Mouse (Mus musculus): ENCODE measurements at regions not wholly inside any gene's neighbourhood (a gene's known extent, or its start where the extent isn't known, plus 50 kb on each side); places are given as distances from the start of the nearest gene placed in this dataset.

DNA sequence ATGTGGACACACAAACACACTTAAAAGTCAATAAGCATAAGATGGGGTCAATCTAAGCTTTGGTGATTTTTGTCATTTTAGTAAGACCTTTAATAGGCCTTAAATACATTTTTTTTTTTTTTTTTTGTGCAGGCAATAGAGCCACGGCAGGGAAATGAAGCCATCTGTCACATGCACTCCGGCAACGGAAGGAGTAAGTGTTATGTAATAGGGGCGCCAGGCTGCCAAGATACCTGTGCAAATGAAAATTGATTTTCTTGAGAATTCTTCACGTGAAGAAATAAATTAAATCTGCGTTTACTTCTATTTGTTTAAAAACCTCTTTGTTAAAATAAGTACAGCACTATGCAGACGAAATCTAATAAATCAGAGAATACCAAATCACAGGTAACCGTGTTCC is 54.6 kb upstream of the Card11 start:
- intact Hi-C loops (cut with DNase I; ENCODE audit: low total_unique reads), result no loop called here

DNA sequence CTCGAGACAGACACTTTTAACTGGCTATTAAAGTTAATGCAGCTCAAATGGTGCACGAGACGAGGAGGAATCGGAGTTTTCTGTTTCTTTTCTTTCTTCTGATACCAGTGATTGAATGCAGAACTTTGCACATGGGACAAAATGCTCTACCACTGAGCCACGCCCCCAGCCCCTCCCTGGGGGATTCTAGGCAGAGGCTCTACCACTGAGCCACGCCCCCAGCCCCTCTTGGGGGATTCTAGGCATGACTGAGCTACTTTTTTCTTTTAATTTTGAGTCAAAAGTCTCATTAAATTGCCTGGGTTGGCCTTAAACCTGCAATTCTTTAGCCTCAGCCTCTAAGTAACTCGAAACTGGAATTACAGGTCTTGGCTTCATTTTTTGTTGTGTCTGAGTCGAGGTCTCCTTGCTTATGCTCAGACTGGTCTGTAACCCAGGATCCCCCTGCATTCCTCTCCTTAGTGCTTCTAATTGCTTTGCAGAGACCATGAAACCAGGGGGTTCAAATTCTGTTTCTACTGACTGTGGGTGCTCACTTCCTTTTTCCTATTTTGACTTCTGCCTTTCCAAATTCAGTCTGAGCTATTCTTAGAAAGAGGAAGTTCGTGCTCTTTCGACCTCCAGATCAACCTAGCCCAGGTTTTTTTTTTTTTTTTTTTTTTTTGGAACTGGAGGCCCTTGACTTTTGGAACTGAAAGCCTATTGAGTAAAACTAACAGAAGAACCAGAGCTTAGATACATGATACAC is 55.4 kb upstream of the Card11 start:
- DNase-seq, result no peak
- intact Hi-C loops (cut with DNase I; ENCODE audit: low total_unique reads), result no loop called here

More for the DNA sequence above, 54.6 kb upstream of the Card11 start:
- no peak for DNase-seq

DNA sequence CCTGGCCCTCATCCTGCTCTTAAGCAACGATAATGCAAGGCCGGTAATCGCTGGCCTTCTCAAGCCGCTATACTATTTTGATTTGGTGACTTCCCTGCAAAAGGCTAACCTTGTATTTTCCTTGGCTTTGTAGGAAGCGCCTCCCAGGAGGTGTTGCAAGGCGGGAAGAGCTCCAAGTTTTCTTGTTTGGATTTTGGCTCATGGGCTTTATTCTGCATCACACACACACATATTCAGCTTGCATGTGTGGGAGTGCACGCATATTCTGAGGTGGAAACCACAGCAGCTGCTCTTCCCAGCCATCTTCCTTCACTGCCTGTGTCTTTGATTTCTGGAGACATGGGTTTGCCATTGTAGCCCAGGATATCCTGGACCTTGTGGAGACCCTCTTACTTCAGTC is 57.8 kb upstream of the Card11 start:
- intact Hi-C loops (cut with DNase I; ENCODE audit: low total_unique reads), result no loop called here

DNA sequence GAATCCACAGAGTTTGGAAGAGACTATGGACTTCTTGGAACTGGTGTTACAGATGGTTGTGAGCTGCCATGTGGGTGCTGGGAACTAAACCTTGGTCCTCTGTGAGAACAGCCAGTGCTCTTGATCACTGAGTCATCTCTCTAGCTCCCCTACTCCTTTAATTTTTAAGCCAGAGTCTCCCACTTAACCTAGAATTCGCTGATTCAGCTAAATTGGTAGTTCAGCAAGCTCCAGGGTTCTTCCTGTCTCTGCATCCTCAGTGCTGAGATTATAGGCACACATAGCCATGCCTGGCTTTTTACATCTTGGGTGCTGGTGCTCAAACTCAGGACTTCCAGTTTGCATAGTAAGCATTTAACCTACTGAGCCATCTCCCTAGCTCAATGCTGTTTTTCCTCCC is 58.5 kb upstream of the Card11 start:
- intact Hi-C loops (cut with DNase I; ENCODE audit: low total_unique reads), result no loop called here
- DNase-seq, result no peak

More for the DNA sequence above, 57.8 kb upstream of the Card11 start:
- no peak for DNase-seq

DNA sequence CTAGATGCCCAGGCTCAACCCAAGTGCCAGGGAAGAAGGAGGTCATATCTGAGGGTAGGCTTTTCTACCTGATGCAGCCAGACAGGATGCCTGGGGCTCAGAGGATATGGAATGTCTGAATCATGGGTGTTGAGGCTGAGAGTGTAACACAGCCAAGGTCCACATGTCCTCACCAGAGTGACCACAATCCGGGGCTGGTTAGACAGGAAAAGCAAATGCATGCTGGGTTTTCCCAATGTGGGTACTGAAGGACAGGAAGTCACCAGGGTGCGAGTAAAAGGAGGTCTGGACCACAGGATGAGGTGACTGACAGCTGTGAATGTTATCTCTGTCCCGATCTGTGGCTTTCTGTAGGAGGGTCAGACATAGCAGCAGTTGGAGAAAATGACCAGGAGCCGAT is 61.8 kb upstream of the Card11 start:
- intact Hi-C loops (cut with DNase I; ENCODE audit: low total_unique reads), result no loop called here
- no peak for DNase-seq

DNA sequence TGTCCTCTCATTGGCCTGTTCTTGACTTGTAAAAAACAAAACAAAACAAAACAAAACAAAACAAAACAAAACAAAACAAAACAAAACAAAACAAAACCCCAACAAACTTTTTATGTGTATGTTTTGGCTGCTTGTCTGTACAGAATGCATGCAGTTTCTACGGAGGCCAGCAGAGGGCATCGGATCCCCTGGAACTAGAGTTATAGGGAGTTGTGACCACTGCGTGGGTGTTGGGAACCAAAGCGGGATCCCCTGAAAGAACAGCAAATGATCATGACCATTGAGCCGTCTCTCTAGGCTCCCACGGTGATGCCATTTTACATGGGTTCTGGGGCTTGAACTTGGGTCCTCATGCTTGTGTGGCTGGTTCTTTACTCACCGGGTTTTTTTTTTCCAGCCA is 67.2 kb upstream of the Card11 start:
- no peak for DNase-seq
- intact Hi-C loops (cut with DNase I; ENCODE audit: low total_unique reads), result no loop called here

DNA sequence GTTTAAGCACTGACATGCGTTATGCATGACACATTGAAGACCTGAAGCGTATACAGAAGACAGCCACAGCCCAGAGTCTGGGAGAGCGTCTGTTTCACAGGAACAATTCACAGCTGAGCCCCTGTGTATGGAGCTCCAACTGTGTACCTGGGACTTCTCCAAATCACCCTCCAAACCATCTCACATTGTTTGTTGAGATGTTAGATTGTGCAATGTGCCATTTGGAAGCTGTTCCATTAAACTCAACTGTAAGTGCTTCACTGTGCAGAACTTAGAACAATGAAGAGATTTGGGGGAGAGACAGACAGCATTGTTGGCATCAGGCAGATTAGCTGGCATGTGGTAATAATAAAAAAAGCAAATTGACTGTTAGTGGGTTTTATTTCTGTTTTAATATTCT is 74.1 kb upstream of the Card11 start:
- intact Hi-C loops (cut with DNase I; ENCODE audit: low total_unique reads), result loop anchor here (10.0 kb wide), 1 partner anchor 210 kb away; no protein-coding TSS in a partner anchor

DNA sequence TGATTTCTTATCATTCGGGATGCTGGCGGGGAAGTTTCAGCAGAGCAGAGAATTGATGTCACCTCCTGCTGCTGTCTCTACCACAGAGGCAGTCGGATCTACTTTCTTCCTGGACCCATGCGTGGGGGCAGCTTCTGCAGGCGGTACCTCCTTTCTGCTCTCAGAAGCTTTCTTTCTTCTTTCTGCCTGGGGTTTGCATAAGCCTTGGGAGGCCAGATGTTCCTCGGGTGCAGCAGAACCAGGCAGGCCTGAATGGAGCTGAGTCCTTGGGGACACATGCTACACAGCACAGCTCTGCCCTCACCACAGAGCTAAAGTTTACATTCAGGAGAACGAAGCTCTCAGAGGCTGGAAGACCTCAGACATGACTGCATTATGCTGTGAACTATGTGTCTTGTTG is 75.8 kb upstream of the Card11 start:
- DNase-seq, result no peak
- intact Hi-C loops (cut with DNase I; ENCODE audit: low total_unique reads), result loop anchor here (10.0 kb wide), 1 partner anchor 211 kb away; no protein-coding TSS in a partner anchor

More for the DNA sequence above, 74.1 kb upstream of the Card11 start:
- DNase-seq, result no peak

DNA sequence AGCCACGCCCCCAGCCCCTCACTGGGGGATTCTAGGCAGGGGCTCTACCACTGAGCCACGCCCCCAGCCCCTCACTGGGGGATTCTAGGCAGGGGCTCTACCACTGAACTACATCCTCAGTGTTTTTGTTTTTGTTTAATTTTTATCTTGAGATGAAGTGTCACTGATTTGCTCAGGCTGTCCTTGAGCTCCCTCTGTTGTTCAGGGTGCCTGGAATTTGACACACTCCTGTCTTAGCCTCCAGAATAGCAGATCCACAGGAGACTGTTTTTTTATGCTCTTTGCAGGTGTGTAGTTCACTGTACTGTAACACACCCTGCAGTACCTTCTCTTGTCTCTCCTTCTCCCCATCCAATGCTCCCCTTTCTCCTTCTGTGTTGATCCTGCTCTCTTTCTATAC is 76.6 kb upstream of the Card11 start:
- no peak for DNase-seq
- intact Hi-C loops (cut with DNase I; ENCODE audit: low total_unique reads), result loop anchor here (10.0 kb wide), 1 partner anchor 212 kb away; no protein-coding TSS in a partner anchor

DNA sequence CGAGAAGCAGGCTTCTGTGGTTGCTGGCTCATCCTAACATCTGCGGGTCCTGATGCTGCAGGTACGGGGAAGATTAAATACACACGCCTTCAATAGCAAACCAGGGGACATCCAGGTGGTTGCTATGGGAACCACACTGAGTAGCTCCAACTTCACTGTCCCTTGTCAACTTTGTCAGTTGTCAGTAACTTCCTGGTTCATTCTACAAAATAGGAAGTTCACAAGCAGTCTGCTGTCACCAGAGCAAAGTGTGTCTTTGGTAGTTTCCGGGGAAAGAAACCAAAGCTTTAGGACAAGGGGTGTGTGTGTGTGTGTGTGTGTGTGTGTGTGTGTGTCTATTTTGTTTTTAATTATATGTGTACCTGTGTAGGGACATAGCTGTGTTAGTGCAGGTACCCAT is 80.5 kb upstream of the Card11 start:
- intact Hi-C loops (cut with DNase I; ENCODE audit: low total_unique reads), result no loop called here
- DNase-seq, result no peak

DNA sequence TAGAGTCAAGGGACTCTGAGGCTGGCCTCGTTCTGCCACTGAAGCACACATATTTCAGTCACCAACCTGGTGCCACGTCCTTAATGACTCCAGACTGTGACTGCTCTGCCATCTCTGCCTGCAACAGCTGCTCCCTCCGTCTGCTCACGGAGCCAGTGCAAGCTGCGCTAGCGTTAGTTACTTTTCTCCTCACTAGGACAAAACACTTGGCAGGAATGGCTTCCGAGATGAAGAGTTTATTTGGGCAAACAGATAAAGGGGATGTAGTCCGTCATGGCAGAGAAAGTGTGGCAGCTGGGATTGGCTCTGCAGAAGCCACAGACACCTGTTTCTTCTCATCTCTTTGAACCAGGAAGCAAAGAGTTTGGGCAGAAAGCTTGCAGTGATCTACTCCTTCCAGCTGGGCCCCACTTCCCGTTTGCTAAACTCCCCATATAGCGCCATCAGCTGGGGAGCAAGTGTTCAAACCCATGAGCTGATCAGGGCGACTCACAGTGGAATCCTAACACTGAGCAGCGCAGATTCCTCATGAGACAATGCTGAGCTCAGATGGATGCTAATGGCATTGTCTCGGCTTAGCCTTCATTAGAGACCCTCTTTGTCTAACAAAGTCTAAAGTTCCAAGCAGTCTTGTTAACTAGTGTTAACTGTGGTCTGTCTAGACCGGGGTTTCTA is 83.8 kb upstream of the Card11 start:
- intact Hi-C loops (cut with DNase I; ENCODE audit: low total_unique reads), result no loop called here
- no peak for DNase-seq

DNA sequence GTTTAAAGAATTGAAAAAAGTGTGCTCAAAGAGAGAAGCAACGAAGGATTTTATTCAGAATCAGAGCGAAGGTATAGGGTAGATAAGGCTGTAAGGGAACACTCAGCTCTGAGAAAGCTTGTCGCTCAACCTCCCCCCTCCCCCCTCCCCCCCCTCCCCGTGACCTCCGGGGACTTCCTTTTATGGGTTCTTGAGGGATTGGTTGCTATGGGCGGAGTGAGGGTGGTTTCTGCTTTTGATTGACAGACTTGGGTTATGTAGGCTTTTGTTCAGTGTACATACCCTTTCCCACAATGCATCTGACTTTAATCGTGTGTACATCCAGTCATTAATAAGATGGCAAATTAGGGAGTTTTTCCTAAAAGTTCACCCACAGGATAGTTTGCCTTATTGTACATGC is 84.4 kb upstream of the Card11 start:
- DNase-seq, result no peak
- intact Hi-C loops (cut with DNase I; ENCODE audit: low total_unique reads), result no loop called here

DNA sequence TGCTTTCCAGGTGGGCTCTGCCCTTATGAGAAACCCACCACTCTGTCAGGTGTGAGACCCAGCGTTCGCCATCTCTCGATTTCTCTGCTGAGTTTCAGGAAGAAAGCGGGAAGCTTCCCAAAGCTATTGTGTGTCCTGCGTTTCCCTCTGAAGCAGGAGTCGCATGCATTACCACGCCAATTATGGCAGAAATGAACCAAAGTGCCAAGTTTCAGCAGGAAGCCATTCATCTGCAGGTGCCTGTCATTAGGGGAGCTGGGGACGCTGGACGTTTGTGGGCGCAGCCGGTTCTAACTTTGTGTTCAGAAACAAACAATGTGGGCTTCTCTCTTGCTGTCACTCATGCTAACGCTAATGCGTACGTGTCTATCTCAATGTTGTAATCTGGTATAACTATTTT is 91.3 kb upstream of the Card11 start:
- DNase-seq, result no peak
- intact Hi-C loops (cut with DNase I; ENCODE audit: low total_unique reads), result no loop called here

DNA sequence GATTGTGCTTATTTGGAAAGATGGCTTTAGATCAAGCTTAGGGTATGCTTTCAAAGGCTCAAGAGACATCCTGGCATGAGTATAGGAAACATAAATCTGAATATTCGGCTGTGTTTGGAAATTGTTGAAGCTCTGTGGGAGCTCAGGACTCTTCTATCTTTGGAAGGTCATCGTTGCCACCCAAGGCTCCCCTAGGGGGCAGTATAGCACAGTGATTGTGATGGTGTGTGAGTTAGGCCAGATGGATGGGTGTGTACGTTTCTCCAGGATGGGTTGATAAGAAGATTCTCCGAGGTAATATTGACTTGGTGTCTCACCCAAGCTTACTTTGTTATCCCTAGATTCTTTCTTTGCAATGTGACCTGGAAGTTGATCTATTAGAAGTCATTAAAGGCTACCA is 93.3 kb upstream of the Card11 start:
- DNase-seq, result peak; percentile 36
- intact Hi-C loops (cut with DNase I; ENCODE audit: low total_unique reads), result no loop called here

DNA sequence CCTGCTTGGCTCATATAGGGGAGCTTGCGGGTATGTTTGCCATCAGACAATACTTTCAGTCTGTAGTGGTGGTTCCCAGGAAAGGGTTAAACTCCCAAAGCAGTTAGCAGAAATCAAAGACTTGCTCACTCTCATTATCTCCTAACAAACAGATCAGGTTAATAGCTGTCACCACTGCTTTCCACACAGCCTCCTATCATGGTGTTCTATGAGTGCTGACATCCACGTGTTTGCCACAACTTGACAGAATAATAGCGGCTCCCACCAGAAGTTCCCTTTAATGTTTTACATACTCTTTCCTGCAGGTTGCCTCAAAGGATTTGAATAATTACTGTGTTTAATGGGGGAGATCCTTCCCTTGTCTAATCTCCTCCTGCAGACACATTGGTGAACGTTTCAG is 97.5 kb upstream of the Card11 start:
- no peak for DNase-seq
- intact Hi-C loops (cut with DNase I; ENCODE audit: low total_unique reads), result no loop called here

DNA sequence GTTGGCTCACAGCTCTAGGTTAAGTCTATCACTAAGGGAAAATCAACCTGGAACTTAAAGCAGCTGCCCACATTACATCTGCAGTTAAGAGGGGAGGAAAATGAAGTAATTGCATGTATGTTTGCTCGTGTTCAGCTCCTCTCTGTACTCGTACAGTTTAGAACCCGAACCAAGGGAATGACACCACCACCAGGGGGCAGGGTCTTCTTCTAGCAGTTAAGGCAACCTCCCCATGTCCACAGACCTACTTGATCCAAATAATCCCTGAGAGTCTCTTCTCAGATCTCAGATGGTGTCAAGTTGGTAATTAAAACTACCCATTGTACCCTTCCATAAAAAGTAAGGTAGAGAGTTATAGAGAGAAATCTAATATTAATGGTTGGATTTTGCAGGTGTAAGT is 111.3 kb upstream of the Card11 start:
- intact Hi-C loops (cut with DNase I; ENCODE audit: low total_unique reads), result no loop called here
- DNase-seq, result no peak

DNA sequence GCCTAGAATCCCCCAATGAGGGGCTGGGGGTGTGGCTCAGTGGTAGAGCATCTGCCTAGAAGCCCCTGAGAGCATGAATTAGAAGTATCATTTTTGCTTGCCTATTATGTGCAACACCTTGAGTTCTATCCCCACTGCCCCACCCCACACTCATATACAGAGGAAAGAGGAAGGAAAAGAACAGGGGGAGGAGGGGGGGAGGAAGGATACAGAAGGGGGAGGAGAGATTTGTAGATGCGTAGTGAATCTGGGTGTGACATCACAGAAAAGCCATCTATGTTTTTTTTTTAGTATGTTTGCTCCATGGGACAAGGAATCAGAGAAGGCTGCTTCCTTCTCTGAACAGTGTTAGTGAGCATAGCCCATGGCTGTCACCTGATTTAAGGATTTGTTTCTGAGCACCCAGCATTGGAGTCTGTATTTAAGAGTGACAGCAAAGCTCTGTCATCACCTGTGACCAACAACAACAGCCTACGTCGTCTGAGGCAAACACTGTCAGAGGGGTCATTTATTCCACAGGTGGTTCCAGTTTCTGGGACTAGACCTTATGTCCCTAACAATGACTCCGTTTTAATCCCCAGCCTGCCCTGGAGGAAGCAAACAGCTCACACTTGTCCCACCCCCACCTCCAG is 115.0 kb upstream of the Card11 start:
- no peak for DNase-seq
- intact Hi-C loops (cut with DNase I; ENCODE audit: low total_unique reads), result no loop called here

DNA sequence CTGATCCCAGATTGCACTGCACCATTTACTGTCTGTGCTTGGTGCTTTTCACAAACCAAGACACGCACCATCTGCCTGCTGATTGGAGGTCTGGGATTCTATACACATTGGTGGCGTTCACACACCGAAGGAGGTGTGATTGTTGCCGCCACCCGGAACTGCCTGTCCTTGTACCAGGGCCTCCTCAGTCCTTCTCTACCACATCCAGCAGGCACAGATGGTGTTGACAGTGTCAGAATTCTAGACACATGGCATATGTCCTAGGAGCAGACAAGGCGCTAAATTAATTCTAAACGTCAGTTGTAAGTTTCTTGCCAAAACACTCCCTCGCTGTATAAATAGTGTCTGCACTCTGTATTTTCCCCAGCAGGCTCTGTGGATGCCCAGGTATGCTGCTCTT is 115.6 kb upstream of the Card11 start:
- DNase-seq, result no peak
- intact Hi-C loops (cut with DNase I; ENCODE audit: low total_unique reads), result no loop called here

DNA sequence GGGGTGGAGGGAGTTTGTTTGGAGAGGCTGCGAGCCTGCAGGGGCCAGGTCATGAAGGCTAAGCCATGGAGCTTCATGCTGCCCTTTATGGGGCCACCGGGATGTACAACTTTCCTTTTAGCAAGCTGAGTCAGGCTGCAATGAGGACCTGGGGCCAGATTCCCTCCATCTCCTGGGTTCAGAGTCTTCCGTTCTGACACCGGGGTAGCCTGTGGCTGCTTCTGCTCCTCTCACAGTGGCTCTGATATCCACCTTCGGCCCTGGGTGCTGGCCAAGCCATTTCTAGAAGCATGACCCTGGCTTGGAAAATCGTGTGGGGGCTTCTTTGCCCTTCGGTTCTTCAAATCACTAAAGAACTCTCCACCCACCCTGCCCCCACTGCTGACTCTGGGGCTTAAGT is 115.4 kb upstream of the Sdk1 start:
- intact Hi-C loops (cut with DNase I; ENCODE audit: low total_unique reads), result no loop called here
- no peak for DNase-seq

DNA sequence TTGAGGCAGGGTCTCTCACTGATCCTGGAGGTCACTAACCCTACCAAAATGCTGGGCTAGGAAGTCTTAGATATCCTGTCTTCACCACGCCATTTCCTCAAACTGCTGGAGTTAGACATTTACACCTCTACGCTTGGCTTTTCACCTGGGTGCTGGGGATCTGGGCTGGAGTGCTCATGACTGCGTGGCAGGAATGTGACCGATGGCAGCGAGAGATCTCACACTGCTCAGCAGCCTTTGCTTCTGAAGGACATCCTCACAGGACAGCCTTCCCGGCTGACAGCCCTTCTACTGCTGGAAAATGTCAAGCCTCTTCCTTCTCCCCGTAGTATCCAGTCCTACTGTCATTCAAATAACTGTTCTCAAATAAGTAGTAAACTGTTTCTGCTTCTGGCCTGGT is 114.8 kb upstream of the Sdk1 start:
- no peak for DNase-seq
- intact Hi-C loops (cut with DNase I; ENCODE audit: low total_unique reads), result no loop called here

DNA sequence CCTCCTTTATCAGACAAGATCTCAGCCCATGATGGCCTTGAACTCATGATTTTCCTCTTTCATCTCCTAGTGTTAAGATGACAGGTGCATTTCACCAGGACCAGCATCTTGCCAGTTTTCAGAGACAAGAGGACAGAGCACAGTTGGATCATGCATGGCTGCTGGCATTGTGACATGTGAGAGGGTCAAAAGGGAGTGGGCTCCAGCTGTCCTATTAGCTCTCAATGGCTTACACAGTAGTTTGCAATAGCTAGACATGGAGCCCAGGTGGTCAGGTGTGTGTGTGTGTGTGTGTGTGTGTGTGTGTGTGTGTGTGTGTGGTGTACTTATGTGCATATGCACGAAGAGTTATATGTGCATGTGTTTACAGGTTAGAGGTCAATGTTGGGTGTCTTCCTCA is 110.3 kb upstream of the Sdk1 start:
- intact Hi-C loops (cut with DNase I; ENCODE audit: low total_unique reads), result no loop called here
- no peak for DNase-seq
